Mouse (Mus musculus): ENCODE data around the gene Rraga.

GRCm38 (mm10) chr4:86538936-86539335, 36.5 kb upstream of the Rraga start:
- TF ChIP-seq CTCF (IDR thresholded peaks at IDR 0.05) (no peak), POLR2A (IDR thresholded peaks at IDR 0.05; ENCODE audit: insufficient read depth, low read depth, low read length) (no peak), EP300 (IDR thresholded peaks at IDR 0.05; ENCODE audit: insufficient read depth, low read depth, low read length) (no peak)

All from heart, adult 2 months (tissue).